Mouse (Mus musculus): ENCODE data around the gene Mrgbp.

GRCm38 (mm10) chr2:180566240-180566913, 14.7 kb upstream of the Mrgbp start:
- TF ChIP-seq CTCF (IDR thresholded peaks at IDR 0.05; ENCODE audit: low read depth, low read length): peak; percentile 67
- no peak for TF ChIP-seq POLR2A (IDR thresholded peaks at IDR 0.05; ENCODE audit: extremely low read depth, insufficient read depth, low read length)
